Mouse (Mus musculus): ENCODE measurements around the gene Bst2. TPM values are rescaled to one million over a fixed set of nuclear protein-coding genes. Genes with fewer than 3 reads are reported as not detected.

The Bst2 gene
- polyA plus RNA-seq (2016; fragmentation: Nextera tagmentation; extraction: Ambion mirVana): 8.6 and 9.3 TPM in 2 replicates

DNA sequence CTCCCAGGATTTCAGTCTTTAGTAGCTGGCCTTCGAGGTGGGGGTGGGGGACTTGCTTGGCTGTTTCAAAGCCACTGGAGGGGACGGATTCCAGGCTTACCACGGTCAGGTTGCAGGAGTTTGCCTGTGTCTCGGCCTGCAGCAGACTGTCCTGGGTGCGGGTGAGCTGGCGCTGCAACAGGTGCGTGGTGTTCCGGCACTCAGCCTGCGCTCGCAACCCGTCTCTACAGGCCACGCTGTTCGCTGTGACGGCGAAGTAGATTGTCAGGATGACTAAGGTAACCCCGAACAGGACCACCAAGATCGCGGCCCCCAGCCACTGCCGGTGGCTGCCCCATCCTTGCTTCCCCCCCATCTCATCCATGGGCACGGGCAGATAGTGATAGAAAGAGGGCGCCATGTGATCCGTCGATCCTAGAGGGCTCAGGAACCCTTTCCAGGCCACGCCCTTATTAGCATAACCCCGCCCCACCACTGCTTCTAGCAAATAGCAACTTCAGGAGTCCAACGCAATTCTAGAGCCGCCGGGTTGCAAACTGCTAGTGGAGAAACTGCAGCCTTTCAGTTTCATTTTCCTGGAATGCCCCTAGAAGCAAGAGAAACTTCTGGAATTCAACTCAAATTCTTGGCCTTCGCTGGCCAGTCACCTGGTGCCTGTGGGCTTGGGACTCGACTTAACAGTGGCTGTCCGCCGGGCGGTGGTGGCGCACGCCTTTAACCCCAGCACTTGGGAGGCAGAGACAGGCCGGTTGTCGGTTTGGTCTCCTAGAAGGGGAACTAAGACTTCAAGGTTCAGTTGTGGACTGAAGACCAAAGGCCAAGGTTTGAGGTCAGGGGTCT is at the start of gene Bst2:
TSS of gene Bst2 (minus strand) at position 429 of the 840 bp plus-strand sequence.
- Histone ChIP-seq H3K36me3 (no peaks in the 10 kb centered on the region), H3K4me3 (peak within 1 kb of the TSS; percentile 50), H3K27ac (replicated peaks) (peak within 1 kb of the TSS; percentile 46; the same call in 1 of the 2 replicates), H3K27me3 (ENCODE audit: low read depth, poor library complexity, severe bottlenecking) (peaks cover 44% of the 10 kb centered on the region), H3K4me1 (peaks cover 18% of the 10 kb centered on the region), H3K9me3 (replicated peaks) (no peaks in the 10 kb centered on the region)
- WGBS: 3% methylated on average over 37 of the region's 37 CpGs
- DNase-seq (ENCODE audit: low spot score): peak; percentile 72

DNA sequence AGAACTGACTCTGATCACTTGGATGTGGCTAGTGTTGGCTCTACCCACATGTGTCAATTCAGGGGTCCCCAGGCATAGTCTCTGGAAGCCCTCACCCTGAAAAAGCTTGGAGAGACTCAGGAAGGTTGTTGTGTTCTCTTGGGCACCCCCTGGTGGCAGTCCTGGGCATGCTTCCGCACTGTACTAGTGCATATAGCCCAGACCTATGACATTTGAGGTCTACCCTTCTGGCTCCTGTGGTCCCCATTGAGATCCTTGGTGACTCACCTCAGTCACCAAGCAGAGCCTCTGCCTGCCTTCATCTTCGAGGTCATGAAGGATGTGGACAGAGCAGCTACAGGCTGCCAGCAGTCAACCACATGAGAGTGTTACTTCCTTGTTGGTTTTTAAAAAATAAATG is 49.6 kb upstream of the Bst2 start:
- Histone ChIP-seq H3K36me3 (peaks cover 28% of the 10 kb centered on the region), H3K4me3 (no peak overlapping the region), H3K27me3 (ENCODE audit: low read depth, poor library complexity, severe bottlenecking) (peaks cover 12% of the 10 kb centered on the region), H3K4me1 (peaks cover 9% of the 10 kb centered on the region), H3K9me3 (replicated peaks) (no peaks in the 10 kb centered on the region), H3K27ac (replicated peaks) (no peak overlapping the region)
- WGBS: 77% methylated on average over 2 of the region's 2 CpGs
- peak; percentile 49 for DNase-seq (ENCODE audit: low spot score)

DNA sequence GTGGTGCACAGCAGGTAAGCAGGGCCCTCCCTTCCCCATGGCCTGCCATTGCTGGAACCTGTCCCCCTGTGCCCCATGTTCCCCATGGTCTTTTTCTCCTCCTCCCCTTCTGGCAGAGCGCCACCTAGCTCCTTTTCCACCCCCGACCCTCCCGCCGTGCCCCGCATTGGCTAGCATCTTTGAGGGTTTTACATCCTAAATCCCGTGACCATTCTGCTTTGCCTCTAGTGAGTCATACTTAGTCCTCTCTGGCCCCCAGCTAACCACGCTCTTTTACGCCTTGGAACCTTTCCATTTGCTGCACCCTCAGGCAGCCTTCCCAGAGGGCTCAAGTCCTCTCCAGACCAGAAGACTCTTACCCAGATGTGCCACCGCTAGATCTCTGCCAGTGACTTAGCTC is 42.9 kb upstream of the Bst2 start:
- Histone ChIP-seq H3K27ac (replicated peaks) (no peak overlapping the region), H3K36me3 (peaks cover 23% of the 10 kb centered on the region), H3K4me3 (no peak overlapping the region), H3K9me3 (replicated peaks) (no peaks in the 10 kb centered on the region), H3K27me3 (ENCODE audit: low read depth, poor library complexity, severe bottlenecking) (peaks cover 25% of the 10 kb centered on the region), H3K4me1 (peaks cover 5% of the 10 kb centered on the region; the same call in 1 of the 2 replicates)
- WGBS: 26% methylated on average over 9 of the region's 9 CpGs
- DNase-seq (ENCODE audit: low spot score): no peak

DNA sequence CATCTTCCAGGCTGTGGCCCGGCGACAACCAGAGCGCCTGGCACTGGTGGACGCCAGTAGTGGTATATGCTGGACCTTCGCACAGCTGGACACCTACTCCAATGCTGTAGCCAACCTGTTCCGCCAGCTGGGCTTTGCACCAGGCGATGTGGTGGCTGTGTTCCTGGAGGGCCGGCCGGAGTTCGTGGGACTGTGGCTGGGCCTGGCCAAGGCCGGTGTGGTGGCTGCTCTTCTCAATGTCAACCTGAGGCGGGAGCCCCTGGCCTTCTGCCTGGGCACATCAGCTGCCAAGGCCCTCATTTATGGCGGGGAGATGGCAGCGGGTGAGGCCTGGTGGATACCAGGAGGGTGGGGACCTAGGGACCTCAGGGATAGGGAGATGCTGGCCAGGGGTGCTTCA is 42.2 kb upstream of the Bst2 start:
- Histone ChIP-seq H3K27ac (replicated peaks) (no peak overlapping the region), H3K27me3 (ENCODE audit: low read depth, poor library complexity, severe bottlenecking) (peaks cover 25% of the 10 kb centered on the region), H3K4me1 (peaks cover 5% of the 10 kb centered on the region; the same call in 1 of the 2 replicates), H3K36me3 (peaks cover 16% of the 10 kb centered on the region), H3K9me3 (replicated peaks) (no peaks in the 10 kb centered on the region), H3K4me3 (no peak overlapping the region)
- 87% methylated on average over 14 of the region's 14 CpGs for WGBS
- no peak for DNase-seq (ENCODE audit: low spot score)

DNA sequence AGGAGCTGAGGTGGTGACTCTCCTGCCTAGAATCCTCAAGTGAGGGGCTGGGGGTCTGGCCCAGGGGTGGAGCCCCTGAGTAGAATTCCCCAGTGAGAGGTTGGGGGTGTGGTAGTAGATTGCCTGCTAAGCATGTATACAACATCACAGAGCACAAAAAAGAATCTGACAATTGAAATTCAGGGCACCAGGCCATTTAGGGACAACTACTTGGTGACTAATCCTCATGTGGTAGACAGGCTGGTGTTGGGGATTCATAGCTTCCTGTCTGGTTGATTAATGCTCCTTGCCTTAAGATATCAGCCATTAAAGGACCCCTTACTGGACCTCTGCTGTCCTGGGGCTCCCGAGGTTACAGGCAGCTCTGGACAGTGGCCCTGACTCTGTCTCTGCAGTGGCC is 41.8 kb upstream of the Bst2 start:
- no peaks in the 10 kb centered on the region for H3K9me3 ChIP-seq (replicated peaks)
- DNase-seq (ENCODE audit: low spot score): no peak
- H3K4me3 ChIP-seq: no peak overlapping the region
- peaks cover 25% of the 10 kb centered on the region for H3K27me3 ChIP-seq (ENCODE audit: low read depth, poor library complexity, severe bottlenecking)
- peaks cover 11% of the 10 kb centered on the region for H3K36me3 ChIP-seq
- 80% methylated on average over 1 of the region's 1 CpGs for WGBS
- no peak overlapping the region for H3K27ac ChIP-seq (replicated peaks)
- peaks cover 5% of the 10 kb centered on the region; the same call in 1 of the 2 replicates for H3K4me1 ChIP-seq

DNA sequence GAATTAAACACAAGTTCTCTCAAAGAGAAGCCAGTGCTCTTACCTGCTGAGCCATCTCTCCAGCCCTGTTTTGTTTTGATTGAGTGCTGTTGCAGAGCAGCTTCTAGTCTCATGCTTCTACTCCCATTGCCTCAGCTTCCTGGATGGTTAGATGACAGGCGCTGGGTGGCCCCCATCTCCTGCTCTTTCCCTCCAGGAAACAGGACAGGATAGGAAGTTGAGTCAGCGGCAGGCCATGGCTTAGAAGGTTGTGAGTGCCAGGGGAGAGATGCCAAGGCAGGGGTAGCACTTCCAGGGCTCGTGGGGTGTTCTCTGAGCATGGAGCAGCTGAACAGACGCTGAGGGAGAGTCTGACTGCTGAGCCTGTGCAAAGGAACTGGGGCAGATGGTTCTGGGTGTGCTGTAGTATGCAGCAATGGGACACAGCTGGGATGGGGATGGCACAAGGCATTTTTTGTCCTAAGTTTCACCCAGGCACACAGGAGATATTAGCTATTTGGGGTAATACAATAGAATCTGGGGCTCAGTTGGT is 40.7 kb upstream of the Bst2 start:
- no peak overlapping the region for H3K4me3 ChIP-seq
- H3K4me1 ChIP-seq: peaks cover 5% of the 10 kb centered on the region
- H3K9me3 ChIP-seq (replicated peaks): no peaks in the 10 kb centered on the region
- no peak overlapping the region for H3K27ac ChIP-seq (replicated peaks)
- peaks cover 10% of the 10 kb centered on the region for H3K36me3 ChIP-seq
- H3K27me3 ChIP-seq (ENCODE audit: low read depth, poor library complexity, severe bottlenecking): peaks cover 25% of the 10 kb centered on the region
- no peak for DNase-seq (ENCODE audit: low spot score)
- WGBS: 81% methylated on average over 4 of the region's 4 CpGs

DNA sequence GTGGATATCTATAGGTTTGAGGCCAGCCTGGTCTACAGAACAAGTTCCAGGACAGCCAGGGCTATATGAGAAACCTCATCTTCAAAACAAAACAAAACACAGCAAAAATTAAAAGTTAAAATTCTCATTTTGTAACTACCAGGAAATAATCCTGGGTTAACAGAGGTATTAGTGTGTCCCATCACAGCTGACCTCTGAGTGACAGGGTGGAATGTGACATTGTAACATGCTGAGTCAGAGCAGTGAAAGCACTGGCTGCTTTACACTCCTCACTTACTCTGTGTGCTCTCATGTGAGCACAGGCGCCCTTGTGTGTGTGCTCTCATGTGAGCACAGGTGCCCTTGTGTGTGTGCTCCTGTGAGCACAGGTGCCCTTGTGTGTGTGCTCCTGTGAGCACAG is 37.8 kb upstream of the Bst2 start:
- Histone ChIP-seq H3K4me1 (peaks cover 17% of the 10 kb centered on the region), H3K4me3 (no peak overlapping the region), H3K9me3 (replicated peaks) (no peaks in the 10 kb centered on the region), H3K36me3 (no peaks in the 10 kb centered on the region), H3K27ac (replicated peaks) (no peak overlapping the region), H3K27me3 (ENCODE audit: low read depth, poor library complexity, severe bottlenecking) (peaks cover 23% of the 10 kb centered on the region)
- WGBS: 71% methylated on average over 1 of the region's 1 CpGs
- no peak for DNase-seq (ENCODE audit: low spot score)

DNA sequence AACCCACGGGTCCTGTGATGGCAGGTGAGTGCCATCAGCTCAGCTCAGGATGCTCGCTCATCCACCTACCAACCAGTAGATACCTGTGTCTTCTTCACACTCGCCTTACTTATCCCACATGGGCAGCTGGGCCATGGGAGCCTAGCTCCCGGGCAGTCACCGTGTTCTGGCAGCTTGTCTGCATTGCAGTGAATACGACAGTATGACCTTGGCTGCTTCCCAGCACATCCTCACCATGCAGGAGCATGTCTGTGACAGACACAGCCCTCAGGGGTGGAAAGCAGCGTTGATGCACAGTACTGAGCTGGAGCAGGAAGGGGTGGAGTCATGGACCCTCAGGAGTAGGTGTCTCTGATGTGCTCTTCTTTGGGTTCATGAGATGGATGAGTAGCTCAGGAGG is 37.2 kb upstream of the Bst2 start:
- H3K4me3 ChIP-seq: no peak overlapping the region
- H3K27me3 ChIP-seq (ENCODE audit: low read depth, poor library complexity, severe bottlenecking): peaks cover 20% of the 10 kb centered on the region
- H3K4me1 ChIP-seq: peaks cover 23% of the 10 kb centered on the region
- no peaks in the 10 kb centered on the region for H3K9me3 ChIP-seq (replicated peaks)
- no peaks in the 10 kb centered on the region for H3K36me3 ChIP-seq
- H3K27ac ChIP-seq (replicated peaks): no peak overlapping the region
- no peak for DNase-seq (ENCODE audit: low spot score)
- WGBS: 76% methylated on average over 7 of the region's 7 CpGs

DNA sequence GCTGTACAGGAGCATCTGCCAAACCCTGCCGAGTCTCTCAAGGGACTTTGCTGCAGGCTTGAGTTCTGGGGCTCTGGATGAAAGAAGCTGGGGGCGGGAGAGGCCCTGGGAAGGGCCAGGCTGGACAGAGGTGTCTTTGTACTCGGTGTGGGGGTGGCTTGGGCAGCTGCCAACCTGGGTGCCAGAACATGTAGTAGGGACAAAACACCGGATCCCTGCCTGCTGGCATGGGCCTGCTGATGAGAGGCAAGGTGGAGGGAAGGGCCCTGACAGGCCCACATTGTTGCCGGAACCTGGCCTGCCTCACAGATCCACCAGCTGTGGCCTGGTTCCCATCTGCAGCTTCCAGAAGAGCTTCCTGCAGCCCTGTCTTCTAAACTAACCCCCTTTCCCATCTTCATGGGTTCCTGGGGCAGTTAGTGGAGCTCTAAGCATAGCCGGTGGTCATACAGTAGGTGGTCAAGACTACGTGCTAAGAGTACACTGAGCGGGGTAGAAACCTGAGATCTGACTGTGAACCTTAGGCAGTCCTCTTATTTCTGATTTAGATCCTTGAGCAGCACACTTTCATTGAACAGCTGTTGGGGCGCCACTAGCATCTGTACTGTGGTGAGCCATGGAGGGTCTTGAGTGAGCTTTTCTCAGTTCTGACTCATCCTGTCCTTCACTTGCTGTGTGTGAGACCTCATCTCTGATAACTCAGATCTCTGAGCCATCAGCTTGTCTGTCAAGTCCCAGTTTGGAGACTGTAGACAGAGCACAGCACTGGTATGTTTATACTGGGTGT is 35.8 kb upstream of the Bst2 start:
- WGBS: 88% methylated on average over 9 of the region's 9 CpGs
- no peak for DNase-seq (ENCODE audit: low spot score)
- no peaks in the 10 kb centered on the region for H3K9me3 ChIP-seq (replicated peaks)
- H3K27me3 ChIP-seq (ENCODE audit: low read depth, poor library complexity, severe bottlenecking): peaks cover 34% of the 10 kb centered on the region
- peaks cover 36% of the 10 kb centered on the region for H3K4me1 ChIP-seq
- H3K27ac ChIP-seq (replicated peaks): no peak overlapping the region
- H3K4me3 ChIP-seq: no peak overlapping the region
- H3K36me3 ChIP-seq: no peaks in the 10 kb centered on the region

DNA sequence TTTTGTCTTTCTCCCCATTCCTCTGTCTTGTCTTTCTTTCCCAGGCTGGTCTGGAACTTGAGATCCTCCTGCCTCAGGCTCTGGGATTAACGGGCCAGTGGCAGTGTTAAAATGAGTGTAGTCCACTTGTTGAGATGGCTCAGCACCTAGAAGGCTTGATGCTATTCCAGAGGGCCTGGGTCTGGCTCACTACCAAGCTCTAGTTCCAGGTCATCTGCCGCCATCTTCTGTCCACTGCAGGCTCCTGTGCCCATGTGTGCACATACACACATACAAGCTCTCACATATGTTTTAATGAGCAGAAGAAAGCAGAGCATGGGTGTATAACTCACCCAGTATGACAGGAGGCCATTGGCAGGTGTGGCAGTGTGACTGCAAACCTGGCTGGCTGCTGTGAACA is 34.8 kb upstream of the Bst2 start:
- Histone ChIP-seq H3K4me1 (peaks cover 36% of the 10 kb centered on the region), H3K36me3 (no peaks in the 10 kb centered on the region), H3K27me3 (ENCODE audit: low read depth, poor library complexity, severe bottlenecking) (peaks cover 43% of the 10 kb centered on the region), H3K9me3 (replicated peaks) (no peaks in the 10 kb centered on the region), H3K27ac (replicated peaks) (no peak overlapping the region), H3K4me3 (no peak overlapping the region)
- 93% methylated on average over 2 of the region's 2 CpGs for WGBS
- DNase-seq (ENCODE audit: low spot score): no peak

DNA sequence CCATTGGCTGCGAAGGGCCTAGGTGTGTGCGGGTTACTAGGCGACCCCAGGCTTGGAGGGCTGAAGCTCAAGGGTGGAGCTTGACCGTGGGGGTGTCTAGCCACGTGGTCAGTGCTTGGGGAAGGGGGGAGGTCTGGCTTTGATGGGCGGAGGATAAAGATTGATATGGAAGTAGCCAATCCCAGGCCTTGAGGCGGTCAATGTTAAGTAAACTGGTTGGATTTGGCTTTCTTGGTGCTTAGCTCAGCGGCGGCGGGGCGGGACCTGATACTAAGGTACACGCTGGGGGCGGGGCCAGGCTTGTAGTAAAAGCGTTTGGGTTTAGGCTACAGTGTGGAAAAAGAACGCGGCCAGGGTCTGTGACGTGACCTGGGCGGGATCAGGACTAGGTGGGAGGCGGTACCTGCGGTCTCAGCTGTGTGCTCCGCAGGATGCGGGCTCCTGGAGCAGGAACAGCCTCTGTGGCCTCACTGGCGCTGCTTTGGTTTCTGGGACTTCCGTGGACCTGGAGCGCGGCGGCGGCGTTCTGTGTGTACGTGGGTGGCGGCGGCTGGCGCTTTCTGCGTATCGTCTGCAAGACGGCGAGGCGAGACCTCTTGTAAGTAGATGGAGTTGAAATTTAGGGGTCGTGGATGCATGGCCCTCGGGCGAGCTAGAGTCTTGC is 33.2 kb upstream of the Bst2 start:
- H3K27me3 ChIP-seq (ENCODE audit: low read depth, poor library complexity, severe bottlenecking): peaks cover 60% of the 10 kb centered on the region
- no peaks in the 10 kb centered on the region for H3K9me3 ChIP-seq (replicated peaks)
- peak overlapping the region; percentile 66 for H3K4me3 ChIP-seq
- H3K27ac ChIP-seq (replicated peaks): peak overlapping the region; percentile 82
- 1% methylated on average over 41 of the region's 41 CpGs for whole genome bisulfite sequencing
- peak; percentile 88 for DNase-seq (ENCODE audit: low spot score)
- peaks cover 36% of the 10 kb centered on the region for H3K4me1 ChIP-seq
- no peaks in the 10 kb centered on the region for H3K36me3 ChIP-seq

Measured in midbrain, embryonic 10.5 days (tissue).